Mouse (Mus musculus): ENCODE measurements around the gene Mroh2a.

- TF ChIP-seq POLR2A (IDR thresholded peaks at IDR 0.05; ENCODE audit: control insufficient read depth, extremely low read depth, insufficient read depth, low read length, poor library complexity), result no peak
- no peak for TF ChIP-seq CTCF (IDR thresholded peaks at IDR 0.05; ENCODE audit: borderline replicate concordance, control insufficient read depth, extremely low read depth, insufficient read depth, low read length, poor library complexity)
Observed at GRCm38 (mm10) chr1:88310349-88310748, 83.6 kb downstream of the Mroh2a start.

All from thymus, adult 2 months (tissue).